Mouse (Mus musculus): ENCODE data around the gene Carm1. TPM values are rescaled to one million over a fixed set of nuclear protein-coding genes. Genes with fewer than 3 reads are reported as not detected.
A peak's percentile ranks its signal among the peaks of the same experiment; 100 is the strongest.
"Not testable (repeated sequence)": the region's sequence is repeated elsewhere in the genome, so short reads cannot be mapped to it uniquely, and the experiment has no call there.

Carm1 gene
- total RNA-seq, 2 experiments from 2014 or later: 21.1 to 56.5 TPM

- no peak for ATAC-seq (replicated peaks; ENCODE audit: poor library complexity)
Measured at GRCm38 (mm10) chr9:21574012-21574801, 27.5 kb downstream of the Carm1 start.

DNA sequence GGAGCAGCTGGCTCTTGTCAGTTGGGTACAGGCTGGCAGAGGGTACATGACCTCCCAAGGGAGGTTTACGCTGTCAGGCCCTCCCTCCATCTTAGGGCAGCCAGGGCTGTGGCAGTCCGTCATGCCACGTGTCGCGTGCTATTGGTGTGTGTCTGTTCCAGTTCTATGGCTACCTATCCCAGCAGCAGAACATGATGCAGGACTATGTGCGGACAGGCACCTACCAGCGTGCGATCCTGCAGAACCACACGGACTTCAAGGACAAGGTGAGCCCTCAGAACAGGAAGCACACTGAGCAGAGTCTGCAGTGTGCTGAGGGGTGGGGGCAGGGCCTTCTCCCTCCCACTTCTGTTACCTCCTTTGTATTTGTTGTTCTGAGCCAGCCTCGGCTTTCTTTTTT is 28.6 kb downstream of the Carm1 start:
- no peak for ATAC-seq (replicated peaks; ENCODE audit: poor library complexity)

DNA sequence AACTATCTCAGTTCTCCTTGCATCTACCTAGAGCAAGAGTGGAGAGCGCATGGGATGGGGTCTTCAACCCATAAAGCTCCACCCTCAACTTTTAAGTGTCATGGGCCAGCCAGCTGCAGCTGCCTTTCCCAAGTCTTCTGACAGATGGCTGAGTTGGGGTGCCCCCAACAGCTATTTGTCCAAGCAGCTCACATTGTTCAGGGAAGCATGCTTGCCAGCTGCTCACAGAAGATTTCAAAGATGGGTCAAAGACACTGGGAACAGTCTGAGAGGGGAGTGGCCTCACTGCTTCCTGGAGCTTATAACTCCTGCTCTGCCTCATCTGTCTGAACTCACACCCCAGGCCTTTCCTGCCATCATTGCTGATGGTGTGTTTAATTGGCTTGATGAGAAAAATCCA is 29.6 kb downstream of the Carm1 start:
- ATAC-seq (replicated peaks; ENCODE audit: poor library complexity): no peak

- ATAC-seq (replicated peaks; ENCODE audit: poor library complexity): no peak
Measured at GRCm38 (mm10) chr9:21578226-21578625, 31.5 kb downstream of the Carm1 start.

- ATAC-seq (replicated peaks; ENCODE audit: poor library complexity): no peak
Measured at GRCm38 (mm10) chr9:21585401-21585800, 38.7 kb downstream of the Carm1 start.

- ATAC-seq (replicated peaks; ENCODE audit: poor library complexity): no peak
Measured at GRCm38 (mm10) chr9:21587678-21588349, 41.1 kb downstream of the Carm1 start.

GRCm38 (mm10) chr9:21588350-21588749 is 41.7 kb downstream of the Carm1 start:
- no peak for ATAC-seq (replicated peaks; ENCODE audit: poor library complexity)

DNA sequence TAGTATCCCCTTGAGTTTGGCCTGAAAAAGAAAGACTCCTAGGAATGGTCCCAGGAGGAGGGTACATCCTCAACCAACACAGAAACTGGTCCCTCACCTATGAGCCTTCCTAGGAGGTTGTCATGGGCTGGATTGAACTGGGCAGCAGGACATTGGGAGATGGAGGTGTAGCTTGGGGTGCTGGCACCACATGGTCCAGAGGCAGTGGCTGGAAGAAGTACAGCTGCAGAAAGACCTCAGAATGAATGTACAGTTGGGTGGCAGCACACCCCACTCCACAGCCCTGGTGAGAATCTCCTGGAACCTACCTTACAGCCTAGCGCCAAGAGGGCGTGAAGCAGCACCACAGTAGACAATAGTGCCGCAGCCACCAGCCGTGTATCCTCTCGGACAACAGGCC is 42.8 kb downstream of the Carm1 start:
- ATAC-seq (replicated peaks; ENCODE audit: poor library complexity): no peak

GRCm38 (mm10) chr9:21591127-21591830 is 44.6 kb downstream of the Carm1 start:
- ATAC-seq (replicated peaks; ENCODE audit: poor library complexity): no peak

DNA sequence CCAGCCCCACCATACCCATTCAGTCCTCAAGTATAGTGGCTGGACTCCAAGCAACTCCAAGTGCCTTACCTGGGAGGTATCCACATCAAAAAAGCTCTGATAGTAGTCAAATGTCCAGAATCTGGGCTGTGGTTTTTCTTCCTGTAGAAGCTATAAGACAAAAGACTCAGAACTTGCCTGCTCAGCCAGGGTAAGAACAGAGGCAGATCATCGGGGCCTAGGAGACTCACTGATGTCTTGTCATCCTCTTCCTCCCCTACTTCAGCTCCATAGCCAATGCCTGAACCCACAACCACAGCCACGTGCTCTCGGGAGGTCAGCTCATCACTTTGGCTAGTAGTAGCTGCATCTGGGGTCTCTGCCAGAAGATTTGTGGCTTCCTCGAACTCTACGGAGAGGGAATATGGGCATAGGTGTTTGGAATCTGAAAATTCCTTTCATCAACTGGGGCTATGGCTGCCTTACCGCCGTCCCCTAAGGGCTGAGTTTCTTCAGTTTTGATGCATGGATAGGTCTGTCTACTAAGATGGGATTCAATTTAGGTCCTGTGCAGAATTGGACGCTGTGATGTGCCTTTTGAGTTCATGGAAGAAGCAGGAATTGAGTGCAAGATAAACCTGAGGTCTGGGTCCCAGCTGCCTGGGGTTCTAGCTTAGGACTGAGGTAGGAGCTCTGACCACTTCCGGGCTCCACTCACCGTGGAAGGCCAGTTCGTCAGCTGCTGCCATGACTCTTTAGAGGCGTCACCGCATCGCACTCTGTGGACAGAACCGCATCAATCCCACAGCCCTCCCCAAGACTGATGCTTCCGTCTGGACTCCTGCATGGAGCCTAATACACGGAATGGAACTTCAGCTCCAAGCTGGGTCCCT is 45.4 kb downstream of the Carm1 start:
- peak; percentile 44 for ATAC-seq (replicated peaks; ENCODE audit: poor library complexity)

- ATAC-seq (replicated peaks; ENCODE audit: poor library complexity): peak; percentile 88
Measured at GRCm38 (mm10) chr9:21592703-21593121, 46.0 kb downstream of the Carm1 start, which contains the start of the genes Timm29 and Yipf2. Gene Timm29, plus strand, starts transcription at chr9:21592722. Gene Yipf2, minus strand, starts transcription at chr9:21592828.

- peak; percentile 36 for ATAC-seq (replicated peaks; ENCODE audit: poor library complexity)
Measured at GRCm38 (mm10) chr9:21593122-21593721, 46.5 kb downstream of the Carm1 start.

GRCm38 (mm10) chr9:21594350-21594749 is 47.7 kb downstream of the Carm1 start:
- ATAC-seq (replicated peaks; ENCODE audit: poor library complexity): not testable (repeated sequence)

DNA sequence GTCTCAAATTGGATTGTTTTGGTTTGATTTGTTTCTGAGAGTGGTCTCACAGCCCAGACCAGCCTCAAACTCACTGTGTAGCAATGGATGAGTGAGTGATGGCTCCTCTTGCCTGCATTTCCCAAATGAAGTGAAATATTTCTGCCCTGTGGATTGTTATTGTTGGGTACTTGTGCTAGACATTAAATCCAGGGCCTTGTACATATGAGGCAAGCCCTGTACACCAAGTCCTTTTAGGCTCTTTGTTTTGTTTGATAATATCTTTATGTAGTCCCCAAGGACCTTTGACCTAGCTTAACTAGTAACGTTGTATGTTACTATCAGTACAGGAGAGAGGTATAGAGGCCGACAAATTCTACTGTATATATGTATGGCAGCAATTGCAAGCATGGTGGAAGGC is 48.1 kb downstream of the Carm1 start:
- ATAC-seq (replicated peaks; ENCODE audit: poor library complexity): no peak

- peak; percentile 76 for ATAC-seq (replicated peaks; ENCODE audit: poor library complexity)
Measured at GRCm38 (mm10) chr9:21598198-21598597, 51.5 kb downstream of the Carm1 start.

DNA sequence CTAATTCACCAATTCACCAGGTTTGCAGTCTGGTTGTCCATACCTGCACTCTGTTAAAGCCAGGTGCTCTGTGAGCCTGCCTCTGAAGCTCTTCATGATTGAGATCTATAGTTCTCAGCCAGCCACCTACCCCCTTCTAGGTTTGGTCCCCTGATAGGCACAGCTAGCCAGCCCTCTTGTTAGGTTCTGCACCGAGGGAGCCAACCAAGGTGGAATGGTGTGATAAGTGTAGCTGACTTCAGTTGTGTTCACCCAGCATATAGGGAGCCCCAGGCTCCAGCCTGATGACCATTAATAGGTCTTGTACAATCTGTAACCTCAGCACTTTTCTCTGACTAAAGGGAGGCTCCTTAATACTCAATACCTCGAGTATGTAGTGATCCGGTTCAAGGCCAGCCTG is 53.5 kb downstream of the Carm1 start:
- ATAC-seq (replicated peaks; ENCODE audit: poor library complexity): peak; percentile 18; the same call in 1 of the 2 replicates

DNA sequence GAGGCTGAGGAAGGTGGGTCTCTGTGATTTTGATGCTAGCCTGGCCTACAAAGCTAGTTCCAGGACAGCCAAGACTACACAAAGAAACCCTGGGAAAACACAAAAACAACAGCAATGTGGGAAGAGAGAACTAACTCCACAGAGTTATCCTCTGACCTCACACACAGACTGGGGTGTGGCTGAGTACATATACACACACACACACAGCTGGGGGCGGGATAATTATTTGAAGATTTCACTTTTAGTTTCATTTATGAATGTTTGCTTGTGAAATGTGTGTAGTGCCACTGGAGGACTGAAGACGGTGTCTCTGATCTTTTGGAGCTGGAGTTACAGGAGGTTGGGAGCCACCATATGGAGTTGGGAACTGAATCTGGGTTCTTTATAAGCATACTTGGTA is 54.4 kb downstream of the Carm1 start:
- no peak for ATAC-seq (replicated peaks; ENCODE audit: poor library complexity)

DNA sequence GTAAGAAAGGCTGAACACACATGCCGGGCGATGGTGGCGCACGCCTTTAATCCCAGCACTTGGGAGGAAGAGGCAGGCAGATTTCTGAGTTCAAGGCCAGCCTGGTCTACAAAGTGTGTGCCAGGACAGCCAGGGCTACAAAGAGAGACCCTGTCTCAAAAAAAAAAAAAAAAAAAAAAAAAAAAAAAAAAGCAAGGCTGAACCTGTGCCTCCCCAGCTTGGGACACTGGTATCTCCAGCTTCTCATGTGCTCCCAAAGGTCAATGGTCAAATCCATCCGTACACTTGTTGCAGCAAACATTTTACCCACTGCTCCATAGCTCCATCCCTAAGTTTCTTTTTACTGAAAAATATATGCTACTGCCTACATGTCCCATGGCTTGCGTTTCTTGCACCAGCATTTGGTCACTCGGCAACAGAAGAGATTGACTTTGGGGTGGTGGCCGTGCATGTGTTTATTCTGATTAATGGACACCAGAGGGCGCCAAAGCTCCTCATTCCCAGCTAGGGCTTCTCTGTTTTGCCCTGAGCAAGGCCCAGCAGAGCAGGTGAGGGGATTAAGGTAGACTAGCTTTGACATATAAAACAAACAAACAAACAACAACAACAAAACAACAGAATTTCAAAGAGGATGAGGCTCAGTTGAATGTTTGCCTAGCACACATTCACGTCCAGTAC is 55.2 kb downstream of the Carm1 start:
- ATAC-seq (replicated peaks; ENCODE audit: poor library complexity): peak; percentile 85

- ATAC-seq (replicated peaks; ENCODE audit: poor library complexity): no peak
Measured at GRCm38 (mm10) chr9:21604119-21604518, 57.4 kb downstream of the Carm1 start.

DNA sequence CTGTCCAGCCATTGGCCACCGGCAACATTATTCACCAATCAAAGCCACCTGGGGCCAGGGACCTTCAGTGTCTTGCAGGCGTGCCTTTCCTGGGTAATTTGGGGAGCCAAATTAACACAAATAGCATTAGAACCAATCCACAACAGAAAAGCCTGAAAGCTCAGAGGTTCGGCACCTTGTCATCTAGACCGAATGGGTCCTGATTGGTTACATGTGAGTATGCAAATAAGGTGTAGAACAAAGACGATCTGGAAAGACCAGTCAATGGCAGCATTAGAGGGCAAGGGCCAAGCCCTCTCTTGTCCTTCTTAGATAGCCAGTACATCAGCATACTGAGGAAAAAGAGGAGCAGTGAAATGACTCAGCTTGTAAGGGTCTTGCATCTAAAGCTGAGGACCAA is 59.2 kb downstream of the Carm1 start:
- ATAC-seq (replicated peaks; ENCODE audit: poor library complexity): no peak
